Mouse (Mus musculus) left cerebral cortex, postnatal 25 days (tissue): ENCODE data around the gene Stard8. TPM values are rescaled to one million over a fixed set of nuclear protein-coding genes. Genes with fewer than 3 reads are reported as not detected.
A peak's percentile ranks its signal among the peaks of the same experiment; 100 is the strongest.
"Not testable (repeated sequence)": the region's sequence is repeated elsewhere in the genome, so short reads cannot be mapped to it uniquely, and the experiment has no call there.

Experiments used
- DNase-seq, 2 experiments: peaks; one replicate each; pipeline ENCODE4 v3.0.0; 2022; ENCODE audit warnings: low spot score in 2 of 2, mixed read lengths in 1 of 2
- intact Hi-C: fragments of 180-260 bp; cut with DNase I; formaldehyde crosslinking; loops from one replicate; pipeline ENCODE4 v1.15.1; 2025
- total RNA-seq, 2 experiments: library from RNA; stranded (reverse); gene quantifications; 2 replicates each; pipeline ENCODE4 v1.2.3; 2021

Gene Stard8
- total RNA-seq, 2 experiments from 2014 or later, result 45.7 to 50.6 TPM

DNA sequence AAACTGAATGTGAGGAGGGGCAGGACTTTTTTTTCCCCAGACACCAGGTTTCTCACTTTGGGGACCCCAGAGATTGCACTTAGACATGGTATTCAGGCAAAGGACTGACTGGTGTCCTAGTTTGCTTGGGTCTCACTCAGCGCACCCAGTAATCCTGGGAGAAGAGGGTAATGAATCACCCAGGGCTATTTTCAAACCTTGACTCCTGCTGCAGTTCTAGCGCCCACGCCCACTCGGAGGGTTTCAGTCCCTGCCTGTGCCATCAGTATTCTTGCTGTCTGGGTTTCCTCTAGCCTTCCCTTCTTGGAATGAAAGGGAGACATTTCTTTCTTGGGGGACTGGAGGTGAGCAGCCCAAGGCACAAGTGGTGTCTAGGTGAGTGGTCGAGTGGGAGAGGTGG is 40.7 kb downstream of the Stard8 start:
- intact Hi-C loops, result no loop called here
- peak in 1 of 2 experiments; percentile 52 for DNase-seq

GRCm38 (mm10) chrX:99045315-99045714 is 42.3 kb downstream of the Stard8 start:
- DNase-seq, result no peak

DNA sequence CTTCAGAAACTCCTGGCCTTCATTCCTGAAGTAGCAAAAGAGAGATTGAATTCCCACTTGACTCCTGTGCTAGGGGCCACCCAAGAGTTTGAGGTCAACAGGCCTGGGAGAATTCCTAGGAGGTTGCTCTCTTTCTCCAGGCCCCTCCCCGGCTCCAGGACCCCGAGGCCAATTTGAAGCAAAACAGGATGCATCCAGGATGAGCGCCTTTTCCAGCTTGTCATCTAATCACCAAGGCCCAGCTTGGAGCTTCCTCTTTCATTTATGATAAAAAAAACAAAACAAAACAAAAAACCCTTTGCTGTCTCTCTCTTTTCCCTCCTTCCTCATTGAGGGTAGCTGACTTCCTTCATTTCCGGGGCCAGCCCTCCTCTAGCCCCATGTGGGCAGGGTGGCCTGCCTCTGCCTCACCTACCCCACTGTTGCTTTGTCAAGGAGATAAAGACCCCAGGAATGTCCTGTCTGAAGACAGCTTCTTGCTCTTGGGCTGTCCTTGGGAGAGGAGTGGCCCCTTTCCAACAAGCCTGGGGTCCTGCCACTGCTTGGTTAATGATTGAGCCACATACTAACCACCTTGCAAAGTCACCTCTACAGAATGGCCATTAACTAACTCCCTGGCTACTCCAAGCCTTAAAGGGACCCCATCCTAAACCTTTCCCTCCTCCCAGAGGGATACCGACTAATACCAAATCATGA is 43.5 kb downstream of the Stard8 start:
- intact Hi-C loops, result no loop called here
- DNase-seq, result no peak

More at GRCm38 (mm10) chrX:99045315-99045714, 42.3 kb downstream of the Stard8 start:
- intact Hi-C loops, result no loop called here

DNA sequence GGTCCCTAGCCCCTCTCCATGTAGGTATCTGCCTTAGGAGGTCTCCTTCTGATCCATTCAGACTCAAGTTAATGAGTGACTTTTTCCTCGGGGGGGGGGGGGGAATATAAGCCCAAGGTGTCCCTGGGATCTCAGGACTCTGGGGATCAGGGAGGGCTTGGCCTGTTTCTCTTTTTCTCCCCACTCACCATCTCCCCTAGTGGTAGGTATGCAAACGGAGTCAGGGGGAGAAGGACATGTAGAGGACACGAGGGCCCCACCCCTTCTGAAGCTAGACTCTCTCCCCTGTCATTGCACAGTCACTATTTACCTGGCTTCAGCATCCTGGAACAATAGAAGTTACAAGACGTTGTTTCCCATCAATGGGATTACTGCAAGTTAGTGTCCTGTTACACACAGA is 45.1 kb downstream of the Stard8 start:
- intact Hi-C loops, result loop anchor here (2.0 kb wide), 1 partner anchor 59 kb away; no protein-coding TSS in a partner anchor
- no peak for DNase-seq

DNA sequence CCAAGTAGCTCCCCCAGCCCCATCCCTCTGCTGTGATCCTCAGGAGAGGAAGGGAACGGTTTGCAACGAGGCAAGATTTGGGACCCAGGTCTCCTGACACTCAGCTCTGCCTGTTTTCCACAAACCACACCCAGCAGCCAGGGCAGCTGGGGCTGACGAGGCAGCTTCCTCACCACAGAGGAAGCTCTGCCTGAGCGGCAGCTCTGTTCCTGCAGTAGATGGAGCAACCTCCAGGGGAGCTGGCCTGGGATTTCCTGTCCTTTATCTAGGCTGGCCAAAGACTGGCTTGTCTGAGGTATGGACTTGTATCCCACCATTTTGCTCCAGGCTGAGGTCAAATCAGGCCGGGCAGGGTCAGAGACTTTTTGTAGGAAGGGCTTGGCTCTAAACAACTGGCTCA is 46.2 kb downstream of the Stard8 start:
- no peak for DNase-seq
- intact Hi-C loops, result loop anchor here (2.0 kb wide), 1 partner anchor 60 kb away; no protein-coding TSS in a partner anchor

DNA sequence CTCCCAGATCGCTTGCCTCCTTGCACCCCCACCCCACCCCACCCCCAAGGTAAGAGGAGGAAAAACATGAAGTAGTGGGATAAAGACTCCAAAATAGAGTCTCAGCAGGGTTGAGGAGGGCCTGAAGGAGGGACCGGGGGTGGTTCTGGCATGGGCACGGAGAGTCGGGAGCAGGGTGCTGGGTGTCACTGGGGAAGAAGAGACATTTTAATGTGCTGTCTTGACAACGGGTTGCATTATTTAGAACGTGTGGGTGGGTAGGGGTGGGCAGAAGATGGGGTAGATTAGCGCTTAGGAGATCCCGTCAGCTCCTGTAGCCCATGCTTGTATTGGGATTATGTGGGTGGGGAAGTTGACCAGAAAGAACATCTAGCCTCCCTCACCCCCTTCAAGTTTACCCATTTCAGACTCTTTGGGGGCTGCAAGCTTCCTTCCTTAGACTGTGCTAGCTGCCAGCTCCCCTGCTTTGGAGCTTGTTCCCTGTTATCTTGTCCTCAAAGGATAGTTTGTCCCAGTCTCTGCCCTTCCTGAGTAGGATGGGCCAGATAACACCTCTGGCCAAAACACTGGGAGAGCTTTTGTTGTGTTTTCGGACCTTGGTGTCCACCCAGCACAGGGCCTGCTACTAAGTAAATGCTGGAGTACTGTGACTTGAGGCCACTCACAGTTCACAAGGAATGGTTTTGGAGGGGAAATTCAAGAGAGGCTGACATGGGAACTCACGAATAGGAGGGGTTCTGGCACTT is 47.9 kb downstream of the Stard8 start:
- DNase-seq, result peak in 1 of 2 experiments; percentile 67
- intact Hi-C loops, result no loop called here

- DNase-seq, result no peak
- intact Hi-C loops, result no loop called here
Measured at GRCm38 (mm10) chrX:99052255-99052654, 49.2 kb downstream of the Stard8 start.

GRCm38 (mm10) chrX:99054512-99054911 is 51.5 kb downstream of the Stard8 start:
- DNase-seq, result peak in 1 of 2 experiments; percentile 52
- intact Hi-C loops, result no loop called here

- intact Hi-C loops, result no loop called here
Measured at GRCm38 (mm10) chrX:99057772-99058440, 54.9 kb downstream of the Stard8 start.

GRCm38 (mm10) chrX:99059119-99059518 is 56.1 kb downstream of the Stard8 start:
- intact Hi-C loops, result no loop called here

More at GRCm38 (mm10) chrX:99057772-99058440, 54.9 kb downstream of the Stard8 start:
- DNase-seq, result no peak

GRCm38 (mm10) chrX:99065582-99065981 is 62.5 kb downstream of the Stard8 start:
- intact Hi-C loops, result no loop called here
- no peak for DNase-seq

More at GRCm38 (mm10) chrX:99059119-99059518, 56.1 kb downstream of the Stard8 start:
- no peak for DNase-seq

DNA sequence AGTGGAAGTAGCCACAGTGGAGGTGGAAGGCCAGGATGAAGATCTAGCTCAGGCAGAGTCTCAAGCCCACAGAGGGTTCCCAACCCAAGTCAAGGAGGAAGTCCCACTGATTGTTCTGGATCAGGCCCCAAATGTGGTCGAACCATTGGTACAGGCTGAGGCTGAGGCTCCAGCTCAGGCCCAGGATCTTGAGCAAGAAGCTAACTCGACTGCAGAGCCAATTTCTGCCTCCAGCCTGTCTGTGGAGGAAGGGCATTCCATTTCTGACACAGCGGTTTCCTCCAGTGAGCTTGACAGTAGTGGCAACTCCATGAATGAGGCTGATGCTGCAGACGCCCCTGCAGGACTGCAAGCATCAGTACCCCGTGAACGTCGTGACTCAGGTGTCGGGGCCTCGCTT is 63.5 kb downstream of the Stard8 start:
- intact Hi-C loops, result no loop called here
- DNase-seq, result no peak

- intact Hi-C loops, result no loop called here
- DNase-seq, result no peak
Measured at GRCm38 (mm10) chrX:99067232-99067631, 64.2 kb downstream of the Stard8 start.

DNA sequence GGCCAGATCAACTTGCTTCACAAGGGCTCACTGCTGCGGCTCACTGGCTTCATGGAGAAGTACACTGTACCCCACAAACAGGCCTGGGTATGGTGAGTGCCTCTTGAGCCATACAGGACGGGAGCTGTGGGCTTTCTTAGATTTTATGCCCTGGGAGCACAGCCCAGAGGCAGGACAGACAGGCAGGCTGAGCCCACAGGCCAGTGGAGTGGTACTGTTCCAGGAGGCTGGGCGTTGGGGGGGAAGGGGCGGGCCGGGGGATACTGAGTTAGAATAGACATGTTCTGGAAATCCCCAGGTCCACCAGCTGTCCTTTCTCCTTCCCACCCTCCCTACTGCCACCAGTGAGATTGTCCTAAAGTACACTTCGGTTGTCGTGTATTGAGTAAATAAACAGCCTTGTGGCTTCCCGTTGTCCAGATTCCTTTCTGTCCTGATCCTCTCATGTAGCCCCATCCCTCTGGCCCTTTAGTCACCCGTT is 64.7 kb downstream of the Stard8 start:
- DNase-seq, result no peak
- intact Hi-C loops, result no loop called here

- intact Hi-C loops, result no loop called here
- no peak for DNase-seq
Measured at GRCm38 (mm10) chrX:99071188-99071587, 68.1 kb downstream of the Stard8 start.

DNA sequence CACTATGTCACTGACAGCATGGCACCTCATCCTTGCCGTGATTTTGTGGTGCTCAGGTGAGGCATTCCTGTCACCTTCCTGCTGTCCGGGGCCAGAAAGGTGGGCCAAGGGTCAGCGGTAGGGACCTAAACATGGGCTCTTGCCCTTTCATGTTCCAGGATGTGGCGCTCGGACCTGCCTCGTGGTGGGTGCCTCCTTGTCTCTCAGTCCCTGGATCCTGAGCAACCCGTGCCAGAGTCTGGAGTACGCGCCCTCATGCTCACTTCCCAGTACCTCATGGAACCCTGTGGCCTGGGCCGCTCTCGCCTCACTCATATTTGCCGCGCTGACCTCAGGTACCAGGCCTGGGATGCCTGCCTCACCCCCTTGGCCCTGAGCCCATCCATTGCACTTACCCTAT is 69.5 kb downstream of the Stard8 start:
- no peak for DNase-seq
- intact Hi-C loops, result no loop called here

DNA sequence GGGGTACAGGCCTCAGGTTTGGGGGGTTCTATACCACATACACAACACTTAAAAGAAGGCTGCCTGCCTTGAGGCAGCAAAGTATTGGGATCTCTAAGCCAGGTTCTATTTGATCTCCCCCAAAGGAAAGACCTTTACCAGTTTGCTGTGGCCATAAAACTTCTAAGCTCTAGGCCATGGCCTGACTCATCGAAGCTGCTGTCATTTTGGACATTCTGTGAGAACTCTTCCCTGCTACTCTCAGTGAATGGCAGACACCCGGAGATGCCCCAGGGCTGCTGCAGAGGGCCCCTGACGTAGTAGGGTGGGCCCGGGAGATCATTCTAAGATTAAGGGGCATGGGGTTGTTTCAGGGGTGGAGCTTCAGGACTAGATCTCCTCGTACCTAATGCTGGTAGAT is 72.1 kb downstream of the Stard8 start:
- intact Hi-C loops, result no loop called here
- DNase-seq, result no peak

- DNase-seq, result no peak
- intact Hi-C loops, result no loop called here
Measured at GRCm38 (mm10) chrX:99076460-99076859, 73.4 kb downstream of the Stard8 start.

DNA sequence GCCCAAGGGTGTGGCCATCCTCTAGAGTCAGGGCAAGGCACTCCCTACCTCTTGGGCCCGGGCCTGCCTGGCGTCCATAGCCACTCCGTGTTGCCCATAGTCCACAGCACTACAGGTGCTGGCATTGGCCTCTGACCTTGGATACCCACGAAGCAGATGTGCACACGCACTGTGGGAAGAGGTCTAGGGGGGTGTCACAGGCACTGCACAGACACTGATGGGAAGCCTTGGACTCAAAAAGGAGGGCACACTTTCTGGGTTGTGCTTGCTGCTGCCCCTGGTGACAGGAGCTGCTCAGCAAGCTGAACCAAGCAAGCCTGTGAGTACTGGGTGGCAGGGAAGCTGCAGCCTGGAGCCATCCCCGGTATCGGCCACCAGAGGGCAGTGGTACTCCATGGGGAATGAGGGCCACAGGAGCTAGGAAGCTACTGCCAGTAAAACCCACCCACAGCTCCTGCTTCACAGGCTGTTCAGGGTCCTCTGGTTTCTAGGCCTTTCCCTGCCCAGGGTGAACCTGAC is 75.4 kb downstream of the Stard8 start:
- DNase-seq, intact Hi-C loops: not testable (repeated sequence)

DNA sequence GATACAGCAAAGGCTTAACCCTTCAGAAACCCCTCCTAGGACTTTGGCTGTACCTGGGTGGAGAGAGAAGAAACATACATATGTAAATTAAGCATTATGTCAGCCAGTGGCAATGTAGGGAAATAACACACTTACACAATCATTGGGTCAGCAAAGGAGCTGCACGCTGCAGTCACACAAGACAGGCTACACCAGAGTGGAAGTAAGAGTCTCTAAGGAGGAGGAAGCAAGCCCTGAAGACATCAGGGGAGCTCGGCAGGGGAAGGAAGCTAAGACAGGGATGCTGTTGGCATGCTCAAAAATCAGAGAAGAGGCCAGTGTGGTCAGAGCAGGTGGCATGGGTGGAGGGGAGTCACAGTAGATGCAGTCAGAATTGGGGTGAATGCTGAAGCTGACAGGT is 89.7 kb downstream of the Stard8 start:
- intact Hi-C loops, result no loop called here
- no peak for DNase-seq
